Mouse (Mus musculus): ENCODE measurements at regions not wholly inside any gene's neighbourhood (a gene's known extent, or its start where the extent isn't known, plus 50 kb on each side); places are given as distances from the start of the nearest gene placed in this dataset.

- Histone ChIP-seq H3K4me1 (ENCODE audit: control insufficient read depth, insufficient read depth, low read length) (no peaks in the 10 kb centered on the region), H3K9me3 (ENCODE audit: control insufficient read depth, low read length) (no peaks in the 10 kb centered on the region), H3K4me3 (replicated peaks; ENCODE audit: low read length) (no peak overlapping the region), H3K4me2 (replicated peaks; ENCODE audit: low read depth, low read length, severe bottlenecking) (no peak overlapping the region), H3K27me3 (ENCODE audit: control insufficient read depth, insufficient read depth, low read length) (no peaks in the 10 kb centered on the region), H3K36me3 (ENCODE audit: control insufficient read depth, insufficient read depth, low read length) (no peaks in the 10 kb centered on the region), H3K9ac (ENCODE audit: low read depth, low read length, severe bottlenecking) (no peak overlapping the region), H3K27ac (replicated peaks; ENCODE audit: low read depth, low read length) (no peak overlapping the region)
- WGBS: 87% methylated on average over 2 of the region's 2 CpGs
- DNase-seq (ENCODE audit: low spot score) (no peak), ATAC-seq (ENCODE audit: low FRiP score, low read depth) (no peak)
- no peak for TF ChIP-seq POLR2A (IDR thresholded peaks at IDR 0.05; ENCODE audit: borderline replicate concordance, extremely low read depth, insufficient read depth, insufficient read length)
These were observed 166.5 kb downstream of the Smarca1 start for GRCm38 (mm10) chrX:47726285-47726684.

GRCm38 (mm10) chrX:47703080-47703479 is 189.7 kb downstream of the Smarca1 start:
- DNase-seq (ENCODE audit: low spot score) (peak; percentile 3), ATAC-seq (ENCODE audit: low FRiP score, low read depth) (no peak)
- TF ChIP-seq POLR2A (IDR thresholded peaks at IDR 0.05; ENCODE audit: borderline replicate concordance, extremely low read depth, insufficient read depth, insufficient read length): no peak
- Histone ChIP-seq H3K4me3 (replicated peaks; ENCODE audit: low read length) (no peak overlapping the region), H3K4me1 (ENCODE audit: control insufficient read depth, insufficient read depth, low read length) (no peaks in the 10 kb centered on the region), H3K27ac (replicated peaks; ENCODE audit: low read depth, low read length) (no peak overlapping the region), H3K36me3 (ENCODE audit: control insufficient read depth, insufficient read depth, low read length) (no peaks in the 10 kb centered on the region), H3K9ac (ENCODE audit: low read depth, low read length, severe bottlenecking) (no peak overlapping the region), H3K27me3 (ENCODE audit: control insufficient read depth, insufficient read depth, low read length) (no peaks in the 10 kb centered on the region), H3K9me3 (ENCODE audit: control insufficient read depth, low read length) (no peaks in the 10 kb centered on the region), H3K4me2 (replicated peaks; ENCODE audit: low read depth, low read length, severe bottlenecking) (no peak overlapping the region)

- no peak for DNase-seq (ENCODE audit: low spot score)
- TF ChIP-seq POLR2A (IDR thresholded peaks at IDR 0.05; ENCODE audit: borderline replicate concordance, extremely low read depth, insufficient read depth, insufficient read length): no peak
These were observed 224.0 kb downstream of the Smarca1 start for GRCm38 (mm10) chrX:47668778-47669177.

GRCm38 (mm10) chrX:47646523-47646922 is 246.3 kb downstream of the Smarca1 start:
- Histone ChIP-seq H3K4me2 (replicated peaks; ENCODE audit: low read depth, low read length, severe bottlenecking) (no peak overlapping the region), H3K36me3 (ENCODE audit: control insufficient read depth, insufficient read depth, low read length) (no peaks in the 10 kb centered on the region), H3K4me1 (ENCODE audit: control insufficient read depth, insufficient read depth, low read length) (no peaks in the 10 kb centered on the region), H3K9ac (ENCODE audit: low read depth, low read length, severe bottlenecking) (no peak overlapping the region), H3K27ac (replicated peaks; ENCODE audit: low read depth, low read length) (no peak overlapping the region), H3K4me3 (replicated peaks; ENCODE audit: low read length) (no peak overlapping the region), H3K9me3 (ENCODE audit: control insufficient read depth, low read length) (no peaks in the 10 kb centered on the region), H3K27me3 (ENCODE audit: control insufficient read depth, insufficient read depth, low read length) (no peaks in the 10 kb centered on the region)
- ATAC-seq (ENCODE audit: low FRiP score, low read depth) (no peak), DNase-seq (ENCODE audit: low spot score) (no peak)
- TF ChIP-seq POLR2A (IDR thresholded peaks at IDR 0.05; ENCODE audit: borderline replicate concordance, extremely low read depth, insufficient read depth, insufficient read length): no peak
- WGBS: 35% methylated on average over 2 of the region's 2 CpGs

More at GRCm38 (mm10) chrX:47668778-47669177, 224.0 kb downstream of the Smarca1 start:
- H3K9me3 ChIP-seq (ENCODE audit: control insufficient read depth, low read length): no peaks in the 10 kb centered on the region
- no peak for ATAC-seq (ENCODE audit: low FRiP score, low read depth)
- no peaks in the 10 kb centered on the region for H3K4me1 ChIP-seq (ENCODE audit: control insufficient read depth, insufficient read depth, low read length)
- H3K27ac ChIP-seq (replicated peaks; ENCODE audit: low read depth, low read length): no peak overlapping the region
- no peak overlapping the region for H3K9ac ChIP-seq (ENCODE audit: low read depth, low read length, severe bottlenecking)
- H3K4me3 ChIP-seq (replicated peaks; ENCODE audit: low read length): no peak overlapping the region
- no peak overlapping the region for H3K4me2 ChIP-seq (replicated peaks; ENCODE audit: low read depth, low read length, severe bottlenecking)
- no peaks in the 10 kb centered on the region for H3K36me3 ChIP-seq (ENCODE audit: control insufficient read depth, insufficient read depth, low read length)
- no peaks in the 10 kb centered on the region for H3K27me3 ChIP-seq (ENCODE audit: control insufficient read depth, insufficient read depth, low read length)

- no peak for TF ChIP-seq POLR2A (IDR thresholded peaks at IDR 0.05; ENCODE audit: borderline replicate concordance, extremely low read depth, insufficient read depth, insufficient read length)
- no peaks in the 10 kb centered on the region for H3K27me3 ChIP-seq (ENCODE audit: control insufficient read depth, insufficient read depth, low read length)
- H3K4me2 ChIP-seq (replicated peaks; ENCODE audit: low read depth, low read length, severe bottlenecking): no peak overlapping the region
- ATAC-seq (ENCODE audit: low FRiP score, low read depth) (no peak), DNase-seq (ENCODE audit: low spot score) (no peak)
- no peak overlapping the region for H3K4me3 ChIP-seq (replicated peaks; ENCODE audit: low read length)
- H3K36me3 ChIP-seq (ENCODE audit: control insufficient read depth, insufficient read depth, low read length): no peaks in the 10 kb centered on the region
- H3K27ac ChIP-seq (replicated peaks; ENCODE audit: low read depth, low read length): no peak overlapping the region
- no peaks in the 10 kb centered on the region for H3K4me1 ChIP-seq (ENCODE audit: control insufficient read depth, insufficient read depth, low read length)
- 64% methylated on average over 2 of the region's 2 CpGs for WGBS
- H3K9ac ChIP-seq (ENCODE audit: low read depth, low read length, severe bottlenecking): no peak overlapping the region
- no peaks in the 10 kb centered on the region for H3K9me3 ChIP-seq (ENCODE audit: control insufficient read depth, low read length)
These were observed 251.6 kb downstream of the Smarca1 start for GRCm38 (mm10) chrX:47641191-47641590.

- DNase-seq (ENCODE audit: low spot score): no peak
- WGBS: 58% methylated on average over 1 of the region's 1 CpGs
These were observed 253.9 kb downstream of the Smarca1 start for GRCm38 (mm10) chrX:47638831-47639316.

More at GRCm38 (mm10) chrX:47638831-47639316, 253.9 kb downstream of the Smarca1 start:
- H3K9me3 ChIP-seq (ENCODE audit: control insufficient read depth, low read length): no peaks in the 10 kb centered on the region
- H3K9ac ChIP-seq (ENCODE audit: low read depth, low read length, severe bottlenecking): no peak overlapping the region
- no peaks in the 10 kb centered on the region for H3K4me1 ChIP-seq (ENCODE audit: control insufficient read depth, insufficient read depth, low read length)
- H3K27ac ChIP-seq (replicated peaks; ENCODE audit: low read depth, low read length): no peak overlapping the region
- H3K36me3 ChIP-seq (ENCODE audit: control insufficient read depth, insufficient read depth, low read length): no peaks in the 10 kb centered on the region
- no peak for ATAC-seq (ENCODE audit: low FRiP score, low read depth)
- no peak overlapping the region for H3K4me3 ChIP-seq (replicated peaks; ENCODE audit: low read length)
- H3K4me2 ChIP-seq (replicated peaks; ENCODE audit: low read depth, low read length, severe bottlenecking): no peak overlapping the region
- no peaks in the 10 kb centered on the region for H3K27me3 ChIP-seq (ENCODE audit: control insufficient read depth, insufficient read depth, low read length)
- TF ChIP-seq POLR2A (IDR thresholded peaks at IDR 0.05; ENCODE audit: borderline replicate concordance, extremely low read depth, insufficient read depth, insufficient read length): no peak

Data from limb, embryonic 14.5 days (tissue).